Mouse (Mus musculus): Measurements from ENCODE around the gene Mapk8. TPM values are rescaled to one million over a fixed set of nuclear protein-coding genes. Genes with fewer than 3 reads are reported as not detected.

Mapk8 gene
- total and polyA plus RNA-seq, 3 experiments: 27.5 to 47.5 TPM; not detected in 1

GRCm38 (mm10) chr14:33450331-33450730 is 3.4 kb upstream of the Mapk8 start:
- peaks cover 0 to 2% of the 10 kb centered on the region in 2 experiments; a peak in 3 of 4 replicates for H3K4me1 ChIP-seq (ENCODE audit: control insufficient read depth in 1 of 2, insufficient read depth in 2 of 2, low read length in 2 of 2)
- H3K4me3 ChIP-seq (ENCODE audit: control insufficient read depth in 1 of 2, insufficient read depth in 1 of 2, low read depth in 2 of 2, low read length in 2 of 2): no peak overlapping the region
- no peak overlapping the region for H3K27ac ChIP-seq (ENCODE audit: control insufficient read depth, low read depth, low read length)
- DNase-seq (ENCODE audit: low read depth, low spot score): no peak
- no peak for TF ChIP-seq BHLHE40 (IDR thresholded peaks at IDR 0.05; ENCODE audit: borderline replicate concordance, low read depth, low read length)
- no peak for TF ChIP-seq MYB (IDR thresholded peaks at IDR 0.05; ENCODE audit: low read depth, low read length)
- TF ChIP-seq MAX (IDR thresholded peaks at IDR 0.05; ENCODE audit: low read length): no peak
- TF ChIP-seq TCF12 (IDR thresholded peaks at IDR 0.05; ENCODE audit: low read depth, low read length): no peak
- TF ChIP-seq POLR2AphosphoS2 (IDR thresholded peaks at IDR 0.05; ENCODE audit: low read length): no peak
- no peak for TF ChIP-seq HCFC1 (IDR thresholded peaks at IDR 0.05; ENCODE audit: low read depth, low read length)
- TF ChIP-seq RCOR1 (IDR thresholded peaks at IDR 0.05; ENCODE audit: low read depth, low read length): no peak
- no peak for TF ChIP-seq ZNF384 (IDR thresholded peaks at IDR 0.05; ENCODE audit: low read depth, low read length)
- no peak for TF ChIP-seq SMC3 (IDR thresholded peaks at IDR 0.05; ENCODE audit: low read depth, low read length)
- TF ChIP-seq SIN3A (IDR thresholded peaks at IDR 0.05; ENCODE audit: low read length): no peak
- no peak for TF ChIP-seq ELF1 (IDR thresholded peaks at IDR 0.05; ENCODE audit: low read depth, low read length)
- no peak for TF ChIP-seq NRF1 (IDR thresholded peaks at IDR 0.05; ENCODE audit: insufficient read depth, low read depth, low read length, poor library complexity, severe bottlenecking)
- TF ChIP-seq NELFE (IDR thresholded peaks at IDR 0.05; ENCODE audit: low read depth, low read length): no peak
- no peak for TF ChIP-seq MAZ (IDR thresholded peaks at IDR 0.05; ENCODE audit: low read depth, low read length)
- H3K9me3 ChIP-seq (replicated peaks; ENCODE audit: insufficient read depth, low read length): no peaks in the 10 kb centered on the region
- H3K79me2 ChIP-seq (ENCODE audit: control insufficient read depth, insufficient read depth, low read length, poor library complexity): peaks cover 9% of the 10 kb centered on the region
- peaks cover 7 to 11% of the 10 kb centered on the region in 2 experiments for H3K27me3 ChIP-seq (ENCODE audit: control insufficient read depth in 1 of 2, insufficient read depth in 2 of 2, low read length in 2 of 2)
- no peak overlapping the region for H3K9ac ChIP-seq (ENCODE audit: control insufficient read depth, low read depth, low read length, poor library complexity, severe bottlenecking)
- H3K36me3 ChIP-seq (ENCODE audit: control insufficient read depth in 1 of 2, insufficient read depth in 2 of 2, low read length in 2 of 2): peaks cover 0 to 8% of the 10 kb centered on the region in 2 experiments; a peak in 2 of 4 replicates

- Histone ChIP-seq H3K9me3 (replicated peaks; ENCODE audit: insufficient read depth, low read length) (no peaks in the 10 kb centered on the region), H3K36me3 (ENCODE audit: control insufficient read depth in 1 of 2, insufficient read depth in 2 of 2, low read length in 2 of 2) (peaks cover 0 to 12% of the 10 kb centered on the region in 2 experiments; a peak in 2 of 4 replicates), H3K27me3 (ENCODE audit: control insufficient read depth in 1 of 2, insufficient read depth in 2 of 2, low read length in 2 of 2) (peaks cover 5 to 11% of the 10 kb centered on the region in 2 experiments), H3K4me1 (ENCODE audit: control insufficient read depth in 1 of 2, insufficient read depth in 2 of 2, low read length in 2 of 2) (peaks cover 3 to 7% of the 10 kb centered on the region in 2 experiments; a peak in 3 of 4 replicates), H3K27ac (ENCODE audit: control insufficient read depth, low read depth, low read length) (no peak overlapping the region), H3K9ac (ENCODE audit: control insufficient read depth, low read depth, low read length, poor library complexity, severe bottlenecking) (no peak overlapping the region), H3K79me2 (ENCODE audit: control insufficient read depth, insufficient read depth, low read length, poor library complexity) (peaks cover 12% of the 10 kb centered on the region), H3K4me3 (ENCODE audit: control insufficient read depth in 1 of 2, insufficient read depth in 1 of 2, low read depth in 2 of 2, low read length in 2 of 2) (no peak overlapping the region)
- TF ChIP-seq ELF1 (IDR thresholded peaks at IDR 0.05; ENCODE audit: low read depth, low read length) (no peak), MYC (IDR thresholded peaks at IDR 0.05; ENCODE audit: low read depth, low read length) (no peak), NRF1 (IDR thresholded peaks at IDR 0.05; ENCODE audit: insufficient read depth, low read depth, low read length, poor library complexity, severe bottlenecking) (no peak), TCF12 (IDR thresholded peaks at IDR 0.05; ENCODE audit: low read depth, low read length) (no peak), CTCF (IDR thresholded peaks at IDR 0.05 in 2 of 3, conservative IDR thresholded peaks at IDR 0.05 in 1 of 3; ENCODE audit: control insufficient read depth in 1 of 3, insufficient read depth in 1 of 3, low read depth in 2 of 3, low read length in 3 of 3, poor library complexity in 1 of 3, severe bottlenecking in 1 of 3) (no peak), E2F4 (IDR thresholded peaks at IDR 0.05; ENCODE audit: borderline replicate concordance, low read depth, low read length) (no peak), ZKSCAN1 (IDR thresholded peaks at IDR 0.05; ENCODE audit: low read depth, low read length) (no peak), ZMIZ1 (IDR thresholded peaks at IDR 0.05; ENCODE audit: low read depth, low read length) (no peak), GATA1 (IDR thresholded peaks at IDR 0.05; ENCODE audit: low read depth, low read length) (no peak), MAFK (IDR thresholded peaks at IDR 0.05; ENCODE audit: borderline replicate concordance, low read depth, low read length) (no peak)
- DNase-seq (ENCODE audit: low read depth, low spot score): no peak
These were observed 2.4 kb upstream of the Mapk8 start for GRCm38 (mm10) chr14:33449296-33449840.
